Mouse (Mus musculus) Patski (cell line): Measurements from ENCODE around the gene Katnb1. TPM values are rescaled to one million over a fixed set of nuclear protein-coding genes. Genes with fewer than 3 reads are reported as not detected.

ENCODE experiments used
- ATAC-seq: fragments of 100-300 bp; one replicate; pipeline ENCODE4 v1.8.0; 2021
- CTCF ChIA-PET: fragments of 350-600 bp; sonication (Branson Sonifier 250); formaldehyde crosslinking; loops from one replicate; lab custom pipeline; 2022; ENCODE audit warnings: inconsistent platforms; lab: Charles Lee
- POLR2A ChIA-PET: fragments of 350-600 bp; sonication (Branson Sonifier 250); formaldehyde crosslinking; loops from one replicate; lab custom pipeline; 2022; ENCODE audit warnings: antibody characterized with exemption, inconsistent platforms; lab: Charles Lee
- DNase-seq: peaks from one replicate; pipeline ENCODE4 v3.0.0-alpha.2; 2011; ENCODE audit warnings: low read depth, low spot score
- H3K27me3 ChIP-seq: fragments of 371-371 bp; one replicate; pipeline ENCODE4 v1.5.1; 2021
- CTCF ChIP-seq: fragments of 100-300 bp; IDR thresholded peaks from one replicate; pipeline ENCODE4 v1.5.1; 2021
- in situ Hi-C: fragments of 300-500 bp; cut with MboI; formaldehyde crosslinking; loops from 3 replicates; pipeline ENCODE4 v1.11.1; 2018; ENCODE audit warnings: low pct_unique_long_range_greater_than_20kb, mixed read lengths
- polyA plus RNA-seq: library from polyadenylated mRNA; unstranded; gene quantifications from one replicate; pipeline ENCODE4 v1.2.3, GENCODE M21; 2021

Gene Katnb1
- polyA plus RNA-seq, result 28.2 TPM

- ChIA-PET CTCF (interaction anchor here (0.6 to 2.5 kb wide), 5 partner anchors 11 to 133 kb away, joined by 3 to 10 read pairs (median 3); no protein-coding TSS in a partner anchor), POLR2A (no interaction called here)
- H3K27me3 ChIP-seq, result no peaks in the 10 kb centered on the region
- TF ChIP-seq CTCF, result no peak
- in situ Hi-C loops, result loop anchor here (5.0 kb wide), 1 partner anchor 133 kb away; no protein-coding TSS in a partner anchor
- DNase-seq (peak; percentile 100), ATAC-seq (peak; percentile 95)
These were observed at the start of gene Katnb1 for GRCm38 (mm10) chr8:95080381-95081341. Gene Katnb1, plus strand, starts transcription at chr8:95081186.

DNA sequence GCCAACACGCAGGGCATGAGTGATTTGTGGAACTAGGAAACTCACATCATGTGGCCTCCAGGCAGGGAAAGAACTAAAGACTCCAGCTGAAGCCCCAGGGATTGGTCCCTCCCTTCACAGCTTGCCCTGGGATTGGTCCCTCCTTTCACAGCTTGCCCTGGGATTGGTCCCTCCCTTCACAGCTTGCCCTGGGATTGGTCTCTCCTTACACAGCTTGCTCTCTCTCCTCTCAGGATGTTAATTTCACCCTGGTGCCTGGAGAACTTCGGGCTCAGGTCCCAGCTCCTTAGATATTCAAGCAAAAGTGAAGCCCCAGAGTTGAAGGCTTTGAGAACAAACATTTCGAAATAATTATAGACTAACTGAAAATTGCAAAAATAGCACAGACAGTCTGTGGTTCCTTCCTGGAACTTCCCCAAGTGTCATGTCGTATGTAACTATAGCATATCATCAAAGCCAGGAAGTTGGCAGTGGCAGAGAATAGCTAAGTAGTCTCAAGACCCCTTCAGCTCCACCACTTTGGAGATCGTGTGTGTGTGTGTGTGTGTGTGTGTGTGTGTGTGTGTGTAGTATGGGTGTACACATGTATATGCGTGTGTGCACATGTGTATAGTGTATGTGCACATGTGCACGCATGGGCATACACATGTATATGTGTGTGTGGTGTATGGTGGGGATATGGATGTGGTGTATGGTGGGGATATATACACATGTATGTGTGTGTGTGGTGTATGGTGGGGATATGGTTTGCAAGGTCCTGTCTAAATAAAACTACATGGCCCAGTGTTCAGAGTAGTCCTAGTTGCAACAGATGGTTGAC is 43.7 kb upstream of the Katnb1 start:
- no peak for TF ChIP-seq CTCF
- ATAC-seq (no peak), DNase-seq (no peak)
- in situ Hi-C loops, result loop anchor here (5.0 kb wide), 1 partner anchor 35 kb away; no protein-coding TSS in a partner anchor
- no peaks in the 10 kb centered on the region for H3K27me3 ChIP-seq
- POLR2A ChIA-PET, result no interaction called here
- CTCF ChIA-PET, result no interaction called here

GRCm38 (mm10) chr8:95041883-95042784 is 38.9 kb upstream of the Katnb1 start:
- CTCF ChIA-PET, result no interaction called here
- ATAC-seq, result no peak

GRCm38 (mm10) chr8:95044811-95045210 is 36.2 kb upstream of the Katnb1 start:
- ATAC-seq (no peak), DNase-seq (no peak)
- no peak for TF ChIP-seq CTCF
- CTCF ChIA-PET, result no interaction called here
- in situ Hi-C loops, result no loop called here
- H3K27me3 ChIP-seq, result no peaks in the 10 kb centered on the region
- POLR2A ChIA-PET, result no interaction called here

More at GRCm38 (mm10) chr8:95041883-95042784, 38.9 kb upstream of the Katnb1 start:
- in situ Hi-C loops, result no loop called here
- POLR2A ChIA-PET, result no interaction called here
- no peaks in the 10 kb centered on the region for H3K27me3 ChIP-seq
- TF ChIP-seq CTCF, result no peak
- no peak for DNase-seq

GRCm38 (mm10) chr8:95046982-95047381 is 34.0 kb upstream of the Katnb1 start:
- ChIA-PET CTCF (interaction anchor here (1.0 to 1.4 kb wide), 2 partner anchors 9 to 11 kb away, joined by 3 read pairs; no protein-coding TSS in a partner anchor), POLR2A (no interaction called here)
- no peak for TF ChIP-seq CTCF
- ATAC-seq (no peak), DNase-seq (no peak)
- in situ Hi-C loops, result no loop called here
- H3K27me3 ChIP-seq, result no peaks in the 10 kb centered on the region

GRCm38 (mm10) chr8:95047884-95048680 is 32.9 kb upstream of the Katnb1 start:
- no peak for DNase-seq
- no peak for ATAC-seq
- ChIA-PET CTCF (no interaction called here), POLR2A (interaction anchor here (0.7 kb wide), 1 partner anchor 81 kb away, joined by 4 read pairs; no protein-coding TSS in a partner anchor)
- TF ChIP-seq CTCF, result no peak
- no peaks in the 10 kb centered on the region for H3K27me3 ChIP-seq
- in situ Hi-C loops, result no loop called here

DNA sequence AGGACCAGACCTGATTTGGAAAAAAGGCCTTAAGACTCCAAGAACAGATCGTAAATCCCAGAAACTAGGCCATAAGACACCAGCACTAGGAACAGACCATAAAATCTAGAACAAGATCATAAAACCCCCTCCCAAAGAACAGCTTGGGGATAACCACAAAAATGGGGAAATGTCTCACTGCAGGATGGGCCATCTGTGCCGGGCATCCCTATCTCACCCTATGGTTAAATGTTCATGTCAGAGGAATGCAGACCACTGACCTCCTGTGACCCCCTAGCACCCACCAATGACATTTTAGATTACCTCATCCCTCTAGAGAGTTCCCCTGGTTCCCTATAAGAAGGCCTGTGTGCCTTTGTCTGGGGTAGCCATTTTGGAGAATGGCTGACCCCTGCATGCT is 31.4 kb upstream of the Katnb1 start:
- POLR2A ChIA-PET, result no interaction called here
- H3K27me3 ChIP-seq, result peaks cover 6% of the 10 kb centered on the region
- CTCF ChIA-PET, result interaction anchor here (1.5 kb wide), 1 partner anchor 13 kb away, joined by 3 read pairs; no protein-coding TSS in a partner anchor
- no peak for DNase-seq
- in situ Hi-C loops, result no loop called here
- no peak for TF ChIP-seq CTCF
- ATAC-seq, result no peak

- DNase-seq (no peak), ATAC-seq (no peak)
- peaks cover 6% of the 10 kb centered on the region for H3K27me3 ChIP-seq
- CTCF ChIA-PET, result interaction anchor here (2.1 kb wide), 1 partner anchor 10 kb away, joined by 7 read pairs; no protein-coding TSS in a partner anchor
- TF ChIP-seq CTCF, result no peak
- in situ Hi-C loops, result no loop called here
- POLR2A ChIA-PET, result interaction anchor here (0.8 kb wide), 1 partner anchor 38 kb away, joined by 5 read pairs; no protein-coding TSS in a partner anchor
These were observed 26.5 kb upstream of the Katnb1 start for GRCm38 (mm10) chr8:95054438-95054837.
